Mouse (Mus musculus): Measurements from ENCODE around the gene Cacna1d. TPM values are rescaled to one million over a fixed set of nuclear protein-coding genes. Genes with fewer than 3 reads are reported as not detected.
A peak's percentile ranks its signal among the peaks of the same experiment; 100 is the strongest.

Cacna1d gene
- polyA plus RNA-seq, 2 experiments = 4.9 to 13.0 TPM

GRCm38 (mm10) chr14:30455801-30456595, 35.3 kb downstream of the Cacna1d start:
- no peak for ATAC-seq (ENCODE audit: low FRiP score, low read depth)

GRCm38 (mm10) chr14:30439915-30440314, 51.3 kb downstream of the Cacna1d start:
- WGBS = 74% methylated on average over 3 of the region's 3 CpGs
- no peaks in the 10 kb centered on the region for H3K9me3 ChIP-seq (ENCODE audit: control insufficient read depth, low read length)
- no peaks in the 10 kb centered on the region for H3K27me3 ChIP-seq (ENCODE audit: control insufficient read depth, insufficient read depth, low read length)
- H3K4me1 ChIP-seq (ENCODE audit: control insufficient read depth, insufficient read depth, low read length) = no peaks in the 10 kb centered on the region
- no peak for ATAC-seq (ENCODE audit: low FRiP score, low read depth)
- no peak overlapping the region for H3K4me2 ChIP-seq (replicated peaks; ENCODE audit: low read depth, low read length, severe bottlenecking)
- no peak overlapping the region for H3K4me3 ChIP-seq (replicated peaks; ENCODE audit: low read length)
- no peak overlapping the region for H3K27ac ChIP-seq (replicated peaks; ENCODE audit: low read depth, low read length)
- no peak for TF ChIP-seq POLR2A (IDR thresholded peaks at IDR 0.05; ENCODE audit: borderline replicate concordance, extremely low read depth, insufficient read depth, insufficient read length)
- no peak for DNase-seq (ENCODE audit: low spot score)
- no peak overlapping the region for H3K9ac ChIP-seq (ENCODE audit: low read depth, low read length, severe bottlenecking)
- no peaks in the 10 kb centered on the region for H3K36me3 ChIP-seq (ENCODE audit: control insufficient read depth, insufficient read depth, low read length)

More at GRCm38 (mm10) chr14:30455801-30456595, 35.3 kb downstream of the Cacna1d start:
- Histone ChIP-seq H3K27me3 (ENCODE audit: control insufficient read depth, insufficient read depth, low read length) (0 out of 2 replicates have a peak, but pooled peaks cover 3% of the 10 kb centered on the region), H3K4me3 (replicated peaks; ENCODE audit: low read length) (no peak overlapping the region), H3K27ac (replicated peaks; ENCODE audit: low read depth, low read length) (no peak overlapping the region), H3K9me3 (ENCODE audit: control insufficient read depth, low read length) (no peaks in the 10 kb centered on the region), H3K36me3 (ENCODE audit: control insufficient read depth, insufficient read depth, low read length) (no peaks in the 10 kb centered on the region), H3K4me1 (ENCODE audit: control insufficient read depth, insufficient read depth, low read length) (peaks cover 8% of the 10 kb centered on the region), H3K4me2 (replicated peaks; ENCODE audit: low read depth, low read length, severe bottlenecking) (0 out of 2 replicates have a peak overlapping the region, but pooled peaks have one; percentile 19), H3K9ac (ENCODE audit: low read depth, low read length, severe bottlenecking) (no peak overlapping the region)
- TF ChIP-seq POLR2A (IDR thresholded peaks at IDR 0.05; ENCODE audit: borderline replicate concordance, extremely low read depth, insufficient read depth, insufficient read length) = no peak
- DNase-seq (ENCODE audit: low spot score) = no peak
- WGBS = 23% methylated on average over 13 of the region's 13 CpGs

- ATAC-seq (ENCODE audit: low FRiP score, low read depth) = no peak
- WGBS = 92% methylated on average over 5 of the region's 5 CpGs
Observed at GRCm38 (mm10) chr14:30435316-30435715, 55.9 kb downstream of the Cacna1d start.

GRCm38 (mm10) chr14:30430446-30430845, 60.8 kb downstream of the Cacna1d start:
- H3K9me3 ChIP-seq (ENCODE audit: control insufficient read depth, low read length) = no peaks in the 10 kb centered on the region
- no peak overlapping the region for H3K27ac ChIP-seq (replicated peaks; ENCODE audit: low read depth, low read length)
- H3K4me1 ChIP-seq (ENCODE audit: control insufficient read depth, insufficient read depth, low read length) = peaks cover 6% of the 10 kb centered on the region
- WGBS = 70% methylated on average over 5 of the region's 5 CpGs
- no peak overlapping the region for H3K9ac ChIP-seq (ENCODE audit: low read depth, low read length, severe bottlenecking)
- no peak for TF ChIP-seq POLR2A (IDR thresholded peaks at IDR 0.05; ENCODE audit: borderline replicate concordance, extremely low read depth, insufficient read depth, insufficient read length)
- DNase-seq (ENCODE audit: low spot score) (no peak), ATAC-seq (ENCODE audit: low FRiP score, low read depth) (no peak)
- no peaks in the 10 kb centered on the region for H3K36me3 ChIP-seq (ENCODE audit: control insufficient read depth, insufficient read depth, low read length)
- H3K27me3 ChIP-seq (ENCODE audit: control insufficient read depth, insufficient read depth, low read length) = no peaks in the 10 kb centered on the region
- no peak overlapping the region for H3K4me2 ChIP-seq (replicated peaks; ENCODE audit: low read depth, low read length, severe bottlenecking)
- no peak overlapping the region for H3K4me3 ChIP-seq (replicated peaks; ENCODE audit: low read length)

More at GRCm38 (mm10) chr14:30435316-30435715, 55.9 kb downstream of the Cacna1d start:
- no peak overlapping the region for H3K27ac ChIP-seq (replicated peaks; ENCODE audit: low read depth, low read length)
- H3K4me3 ChIP-seq (replicated peaks; ENCODE audit: low read length) = no peak overlapping the region
- H3K36me3 ChIP-seq (ENCODE audit: control insufficient read depth, insufficient read depth, low read length) = no peaks in the 10 kb centered on the region
- no peaks in the 10 kb centered on the region for H3K27me3 ChIP-seq (ENCODE audit: control insufficient read depth, insufficient read depth, low read length)
- H3K4me1 ChIP-seq (ENCODE audit: control insufficient read depth, insufficient read depth, low read length) = no peaks in the 10 kb centered on the region
- TF ChIP-seq POLR2A (IDR thresholded peaks at IDR 0.05; ENCODE audit: borderline replicate concordance, extremely low read depth, insufficient read depth, insufficient read length) = no peak
- no peak overlapping the region for H3K4me2 ChIP-seq (replicated peaks; ENCODE audit: low read depth, low read length, severe bottlenecking)
- no peak for DNase-seq (ENCODE audit: low spot score)
- no peak overlapping the region for H3K9ac ChIP-seq (ENCODE audit: low read depth, low read length, severe bottlenecking)
- H3K9me3 ChIP-seq (ENCODE audit: control insufficient read depth, low read length) = no peaks in the 10 kb centered on the region

GRCm38 (mm10) chr14:30430026-30430425, 61.2 kb downstream of the Cacna1d start:
- no peak for TF ChIP-seq POLR2A (IDR thresholded peaks at IDR 0.05; ENCODE audit: borderline replicate concordance, extremely low read depth, insufficient read depth, insufficient read length)
- WGBS = 89% methylated on average over 9 of the region's 9 CpGs

More at GRCm38 (mm10) chr14:30430026-30430425, 61.2 kb downstream of the Cacna1d start:
- Histone ChIP-seq H3K9me3 (ENCODE audit: control insufficient read depth, low read length) (no peaks in the 10 kb centered on the region), H3K9ac (ENCODE audit: low read depth, low read length, severe bottlenecking) (no peak overlapping the region), H3K27me3 (ENCODE audit: control insufficient read depth, insufficient read depth, low read length) (no peaks in the 10 kb centered on the region), H3K27ac (replicated peaks; ENCODE audit: low read depth, low read length) (no peak overlapping the region), H3K4me3 (replicated peaks; ENCODE audit: low read length) (no peak overlapping the region), H3K36me3 (ENCODE audit: control insufficient read depth, insufficient read depth, low read length) (no peaks in the 10 kb centered on the region), H3K4me1 (ENCODE audit: control insufficient read depth, insufficient read depth, low read length) (peaks cover 6% of the 10 kb centered on the region), H3K4me2 (replicated peaks; ENCODE audit: low read depth, low read length, severe bottlenecking) (no peak overlapping the region)
- ATAC-seq (ENCODE audit: low FRiP score, low read depth) = no peak
- no peak for DNase-seq (ENCODE audit: low spot score)

Measured in limb, embryonic 14.5 days (tissue).